Mouse (Mus musculus): ENCODE results near the gene Vmn2r77. TPM values are rescaled to one million over a fixed set of nuclear protein-coding genes. Genes with fewer than 3 reads are reported as not detected.

Gene Vmn2r77
- polyA plus RNA-seq, 1 experiment from 2014 or later: not detected

Other genes with a start within 250 kb of the Vmn2r77 start
- not detected in 2 replicates for gene Olfr295, start 211.2 kb upstream of the Vmn2r77 start, polyA plus RNA-seq (2014; fragmentation: Nextera tagmentation; extraction: Ambion mirVana)
- not detected in 2 replicates for gene Olfr294, start 178.4 kb upstream of the Vmn2r77 start, polyA plus RNA-seq (2014; fragmentation: Nextera tagmentation; extraction: Ambion mirVana)
- not detected in 2 replicates for gene Olfr293, start 146.0 kb upstream of the Vmn2r77 start, polyA plus RNA-seq (2014; fragmentation: Nextera tagmentation; extraction: Ambion mirVana)
- not detected in 2 replicates for gene Olfr292, start 106.7 kb upstream of the Vmn2r77 start, polyA plus RNA-seq (2014; fragmentation: Nextera tagmentation; extraction: Ambion mirVana)
- 0.24 and 1.2 TPM in 2 replicates for gene Folh1, start 19.1 kb upstream of the Vmn2r77 start, polyA plus RNA-seq (2014; fragmentation: Nextera tagmentation; extraction: Ambion mirVana)
- not detected in 2 replicates for gene Vmn2r78, start 120.1 kb downstream of the Vmn2r77 start, polyA plus RNA-seq (2014; fragmentation: Nextera tagmentation; extraction: Ambion mirVana)
- gene Vmn2r79, start 201.1 kb downstream of the Vmn2r77 start, polyA plus RNA-seq (2014; fragmentation: Nextera tagmentation; extraction: Ambion mirVana): not detected in 2 replicates

Data from neural tube, embryonic 14.5 days (tissue).